Mouse (Mus musculus): ENCODE measurements at regions not wholly inside any gene's neighbourhood (a gene's known extent, or its start where the extent isn't known, plus 50 kb on each side); places are given as distances from the start of the nearest gene placed in this dataset.

- no peak for TF ChIP-seq CTCF (IDR thresholded peaks at IDR 0.05; ENCODE audit: low read depth)
- TF ChIP-seq EP300 (IDR thresholded peaks at IDR 0.05; ENCODE audit: low read depth): no peak
These were observed 104.2 kb upstream of the Smim15 start for GRCm38 (mm10) chr13:107939916-107940646.
